Mouse (Mus musculus) neural tube, embryonic 15.5 days (tissue): ENCODE data around the gene Phactr2. TPM values are rescaled to one million over a fixed set of nuclear protein-coding genes. Genes with fewer than 3 reads are reported as not detected.

ENCODE experiments used
- ATAC-seq: fragments of 200-750 bp; cut with Nextera tagmentation; 2 replicates; pipeline ENCODE4 v1.8.0; 2017; ENCODE audit warnings: mild to moderate bottlenecking, moderate TSS enrichment, moderate library complexity; ENCODE audit not compliant: low FRiP score
- H3K27ac ChIP-seq: fragments of 300-500 bp; sonication (generic); replicated peaks from 2 replicates; pipeline ENCODE4 v1.5.1; 2015; ENCODE audit warnings: mild to moderate bottlenecking, inconsistent platforms
- H3K27me3 ChIP-seq: fragments of 300-500 bp; sonication (generic); replicated peaks from 2 replicates; pipeline ENCODE4 v1.6.1; 2015; ENCODE audit warnings: inconsistent platforms
- H3K36me3 ChIP-seq: fragments of 300-500 bp; sonication (generic); 2 replicates; pipeline ENCODE4 v1.6.1; 2015; ENCODE audit warnings: inconsistent platforms
- H3K4me1 ChIP-seq: fragments of 300-500 bp; sonication (generic); 2 replicates; pipeline ENCODE4 v1.6.1; 2015; ENCODE audit warnings: inconsistent platforms
- H3K4me2 ChIP-seq: fragments of 300-500 bp; sonication (generic); 2 replicates; pipeline ENCODE4 v1.6.1; 2015; ENCODE audit warnings: inconsistent platforms, mild to moderate bottlenecking, moderate library complexity
- H3K4me3 ChIP-seq: fragments of 300-500 bp; sonication (generic); replicated peaks from 2 replicates; pipeline ENCODE4 v1.5.1; 2015; ENCODE audit warnings: mild to moderate bottlenecking, inconsistent platforms
- H3K9ac ChIP-seq: fragments of 300-500 bp; sonication (generic); replicated peaks from 2 replicates; pipeline ENCODE4 v1.6.1; 2015; ENCODE audit warnings: mild to moderate bottlenecking, inconsistent platforms
- H3K9me3 ChIP-seq: fragments of 300-500 bp; sonication (generic); replicated peaks from 2 replicates; pipeline ENCODE4 v1.6.1; 2016; ENCODE audit warnings: inconsistent platforms
- WGBS: fragments of 180-500 bp; shearing (Covaris S2); methylation state at CpG from one replicate; pipeline ENCODE4 v1.1.7; 2015; ENCODE audit warnings: mixed read lengths; 5-methylcytosine and 5-hydroxymethylcytosine counted together
- polyA plus RNA-seq: library from polyadenylated mRNA; unstranded; fragments of >200 nt; fragmentation: Nextera tagmentation; extraction: Ambion mirVana; gene quantifications from 2 replicates; pipeline ENCODE4 v1.2.1, GENCODE M21; 2015

Gene Phactr2
- polyA plus RNA-seq, 1 experiment from 2014 or later: 8.1 TPM

GRCm38 (mm10) chr10:13346609-13347290 lies 127.5 kb downstream of the Phactr2 start:
- H3K36me3 ChIP-seq: no peaks in the 10 kb centered on the region
- no peaks in the 10 kb centered on the region for H3K9me3 ChIP-seq
- no peak overlapping the region for H3K27ac ChIP-seq
- no peak overlapping the region for H3K4me3 ChIP-seq
- H3K4me2 ChIP-seq: no peak overlapping the region
- no peak for ATAC-seq
- WGBS: 8% methylated on average over 5 of the region's 5 CpGs
- H3K27me3 ChIP-seq: no peaks in the 10 kb centered on the region
- H3K4me1 ChIP-seq: no peaks in the 10 kb centered on the region
- no peak overlapping the region for H3K9ac ChIP-seq

- no peak overlapping the region for H3K4me3 ChIP-seq
- ATAC-seq: no peak
- no peaks in the 10 kb centered on the region for H3K36me3 ChIP-seq
Measured at GRCm38 (mm10) chr10:13340583-13340982, 133.6 kb downstream of the Phactr2 start.

GRCm38 (mm10) chr10:13336964-13337363 lies 137.2 kb downstream of the Phactr2 start:
- Histone ChIP-seq H3K4me3 (no peak overlapping the region), H3K9ac (no peak overlapping the region), H3K27ac (no peak overlapping the region; the same call in 1 of the 2 replicates), H3K27me3 (no peaks in the 10 kb centered on the region), H3K9me3 (no peaks in the 10 kb centered on the region), H3K4me2 (no peak overlapping the region), H3K4me1 (0 out of 2 replicates have a peak, but pooled peaks cover 11% of the 10 kb centered on the region), H3K36me3 (no peaks in the 10 kb centered on the region)
- peak; percentile 43; the same call in 1 of the 2 replicates for ATAC-seq
- 65% methylated on average over 4 of the region's 4 CpGs for WGBS

More at GRCm38 (mm10) chr10:13340583-13340982, 133.6 kb downstream of the Phactr2 start:
- H3K9ac ChIP-seq: no peak overlapping the region
- no peaks in the 10 kb centered on the region for H3K27me3 ChIP-seq
- H3K27ac ChIP-seq: no peak overlapping the region
- 0 out of 2 replicates have a peak, but pooled peaks cover 8% of the 10 kb centered on the region for H3K4me1 ChIP-seq
- H3K4me2 ChIP-seq: no peak overlapping the region
- WGBS: 83% methylated on average over 3 of the region's 3 CpGs
- H3K9me3 ChIP-seq: no peaks in the 10 kb centered on the region

GRCm38 (mm10) chr10:13335814-13336213 lies 138.4 kb downstream of the Phactr2 start:
- Histone ChIP-seq H3K27me3 (no peaks in the 10 kb centered on the region), H3K9me3 (no peaks in the 10 kb centered on the region), H3K9ac (no peak overlapping the region), H3K4me3 (no peak overlapping the region), H3K36me3 (no peaks in the 10 kb centered on the region), H3K4me2 (no peak overlapping the region; the same call in 1 of the 2 replicates), H3K4me1 (0 out of 2 replicates have a peak, but pooled peaks cover 11% of the 10 kb centered on the region), H3K27ac (no peak overlapping the region)
- 0 out of 2 replicates have a peak, but pooled peaks have one; percentile 32 for ATAC-seq
- WGBS: 51% methylated on average over 6 of the region's 6 CpGs

GRCm38 (mm10) chr10:13335347-13335746 lies 138.9 kb downstream of the Phactr2 start:
- Histone ChIP-seq H3K9me3 (no peaks in the 10 kb centered on the region), H3K27ac (no peak overlapping the region), H3K27me3 (no peaks in the 10 kb centered on the region), H3K4me1 (0 out of 2 replicates have a peak, but pooled peaks cover 11% of the 10 kb centered on the region), H3K4me2 (no peak overlapping the region), H3K36me3 (no peaks in the 10 kb centered on the region), H3K4me3 (no peak overlapping the region), H3K9ac (no peak overlapping the region)
- ATAC-seq: no peak
- 35% methylated on average over 6 of the region's 6 CpGs for WGBS

- ATAC-seq: no peak
- Histone ChIP-seq H3K27me3 (no peaks in the 10 kb centered on the region), H3K27ac (no peak overlapping the region), H3K9me3 (no peaks in the 10 kb centered on the region), H3K4me2 (no peak overlapping the region), H3K9ac (no peak overlapping the region), H3K36me3 (no peaks in the 10 kb centered on the region), H3K4me3 (no peak overlapping the region), H3K4me1 (0 out of 2 replicates have a peak, but pooled peaks cover 11% of the 10 kb centered on the region)
- WGBS: 74% methylated on average over 2 of the region's 2 CpGs
Measured at GRCm38 (mm10) chr10:13333781-13334180, 140.4 kb downstream of the Phactr2 start.

GRCm38 (mm10) chr10:13332985-13333384 lies 141.2 kb downstream of the Phactr2 start:
- no peak for ATAC-seq
- H3K36me3 ChIP-seq: no peaks in the 10 kb centered on the region
- 0 out of 2 replicates have a peak, but pooled peaks cover 11% of the 10 kb centered on the region for H3K4me1 ChIP-seq
- H3K9me3 ChIP-seq: no peaks in the 10 kb centered on the region
- no peak overlapping the region for H3K9ac ChIP-seq
- H3K4me3 ChIP-seq: no peak overlapping the region
- H3K27me3 ChIP-seq: no peaks in the 10 kb centered on the region
- 35% methylated on average over 2 of the region's 2 CpGs for WGBS
- no peak overlapping the region for H3K27ac ChIP-seq
- no peak overlapping the region for H3K4me2 ChIP-seq

GRCm38 (mm10) chr10:13331405-13332032 lies 142.7 kb downstream of the Phactr2 start:
- no peak overlapping the region for H3K27ac ChIP-seq
- no peak overlapping the region for H3K4me2 ChIP-seq
- ATAC-seq: no peak
- no peak overlapping the region for H3K9ac ChIP-seq
- H3K4me1 ChIP-seq: 0 out of 2 replicates have a peak, but pooled peaks cover 7% of the 10 kb centered on the region
- 80% methylated on average over 4 of the region's 4 CpGs for WGBS
- no peak overlapping the region for H3K4me3 ChIP-seq
- no peaks in the 10 kb centered on the region for H3K27me3 ChIP-seq
- H3K36me3 ChIP-seq: no peaks in the 10 kb centered on the region
- no peaks in the 10 kb centered on the region for H3K9me3 ChIP-seq

- Histone ChIP-seq H3K27me3 (no peaks in the 10 kb centered on the region), H3K4me3 (no peak overlapping the region), H3K4me2 (no peak overlapping the region), H3K36me3 (no peaks in the 10 kb centered on the region), H3K9me3 (no peaks in the 10 kb centered on the region), H3K27ac (no peak overlapping the region), H3K4me1 (peaks cover 5% of the 10 kb centered on the region), H3K9ac (no peak overlapping the region)
- no peak for ATAC-seq
- 76% methylated on average over 3 of the region's 3 CpGs for WGBS
Measured at GRCm38 (mm10) chr10:13328602-13329001, 145.6 kb downstream of the Phactr2 start.

- Histone ChIP-seq H3K9me3 (no peaks in the 10 kb centered on the region), H3K4me2 (no peak overlapping the region), H3K36me3 (no peaks in the 10 kb centered on the region), H3K4me1 (peaks cover 11% of the 10 kb centered on the region), H3K4me3 (no peak overlapping the region), H3K27me3 (no peaks in the 10 kb centered on the region), H3K9ac (no peak overlapping the region), H3K27ac (no peak overlapping the region)
- 91% methylated on average over 14 of the region's 14 CpGs for WGBS
- no peak for ATAC-seq
Measured at GRCm38 (mm10) chr10:13326149-13326873, 147.9 kb downstream of the Phactr2 start.

GRCm38 (mm10) chr10:13323806-13324411 lies 150.3 kb downstream of the Phactr2 start:
- peak; percentile 85 for ATAC-seq
- Histone ChIP-seq H3K9me3 (no peaks in the 10 kb centered on the region), H3K36me3 (no peaks in the 10 kb centered on the region), H3K9ac (peak overlapping the region; percentile 69), H3K4me3 (peak overlapping the region; percentile 62), H3K4me2 (peak overlapping the region; percentile 96), H3K4me1 (peaks cover 11% of the 10 kb centered on the region), H3K27ac (peak overlapping the region; percentile 77), H3K27me3 (no peaks in the 10 kb centered on the region)
- WGBS: under 1% methylated on average over 52 of the region's 62 CpGs
